Mouse (Mus musculus): ENCODE measurements at regions not wholly inside any gene's neighbourhood (a gene's known extent, or its start where the extent isn't known, plus 50 kb on each side); places are given as distances from the start of the nearest gene placed in this dataset.

GRCm38 (mm10) chr10:37079535-37079934 lies 59.2 kb downstream of the Marcks start:
- no peak for DNase-seq

GRCm38 (mm10) chr10:37078439-37078838 lies 60.3 kb downstream of the Marcks start:
- peak; percentile 12 to 38 for DNase-seq

GRCm38 (mm10) chr10:37077741-37078140 lies 61.0 kb downstream of the Marcks start:
- no peak for DNase-seq

GRCm38 (mm10) chr10:37072834-37073233 lies 65.9 kb downstream of the Marcks start:
- peak; percentile 12 to 48 for DNase-seq

GRCm38 (mm10) chr10:37072061-37072460 lies 66.7 kb downstream of the Marcks start:
- DNase-seq, result no peak

GRCm38 (mm10) chr10:37071420-37071819 lies 67.3 kb downstream of the Marcks start:
- DNase-seq, result no peak
